Mouse (Mus musculus) B cell, adult 2 months (primary cell): ENCODE data around the gene Txlna.

Experiments used
- DNase-seq, 2 experiments: peaks; one replicate each; pipeline ENCODE4 v3.0.0; 2022

Gene Txlna

DNA sequence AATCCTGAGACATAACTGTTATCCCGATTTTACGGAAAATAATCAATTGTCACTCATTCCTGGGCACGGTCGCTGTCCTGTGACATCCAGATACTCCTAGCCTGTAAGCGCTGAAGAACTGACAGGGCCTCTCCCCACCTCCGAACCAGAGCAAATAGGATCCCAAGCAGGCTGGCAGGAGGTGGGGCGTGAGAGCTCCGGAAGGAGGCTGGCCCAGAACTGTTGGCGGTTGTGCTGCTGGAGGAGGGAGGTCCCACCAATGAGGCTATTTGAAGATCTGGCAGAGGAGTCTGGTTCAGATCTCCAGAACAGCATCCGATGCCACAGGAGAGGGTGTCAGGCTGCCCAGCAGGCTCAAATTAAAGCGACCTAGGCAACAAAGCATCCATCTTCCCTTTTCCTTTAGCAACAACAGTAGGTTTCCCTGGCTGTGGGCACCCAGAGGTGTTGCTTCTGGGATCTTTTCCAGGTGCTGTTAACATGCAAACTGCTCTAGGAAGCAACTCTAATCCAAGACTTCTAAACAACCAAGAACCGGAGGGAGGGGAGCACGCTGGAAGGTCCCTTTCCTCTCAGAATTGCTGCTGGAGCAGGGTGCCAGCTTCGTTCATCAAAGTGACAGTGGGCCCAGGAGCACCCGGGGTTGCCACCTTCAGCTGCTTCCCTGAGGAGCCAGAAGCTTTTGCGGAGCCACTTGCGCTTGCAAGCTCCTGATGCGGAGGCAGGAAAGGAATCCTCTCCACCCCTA lies 16.4 kb downstream of the Txlna start:
- peak; percentile 75 to 79 for DNase-seq

DNA sequence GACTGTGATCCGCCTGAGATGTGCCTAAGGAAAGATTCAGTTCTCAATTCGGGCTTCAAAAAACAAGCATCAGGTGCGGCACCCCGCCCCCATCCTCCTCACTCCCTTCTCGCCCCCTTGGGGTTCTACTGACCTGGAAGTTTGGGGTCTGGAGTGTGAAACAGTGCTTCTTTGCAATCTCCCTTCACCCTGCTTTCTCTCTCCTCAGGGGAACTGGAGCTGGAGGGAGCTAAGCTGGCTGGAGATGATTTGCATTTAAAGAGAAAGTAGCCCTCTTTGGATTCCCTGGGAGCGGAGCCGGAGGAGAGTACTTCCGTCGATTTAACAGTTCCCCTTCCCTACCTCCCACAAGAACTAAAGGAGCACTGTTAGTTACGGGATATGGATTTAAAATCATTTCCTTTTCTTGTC lies 17.2 kb downstream of the Txlna start, which contains the start of gene Ccdc28b:
Gene Ccdc28b, minus strand, starts transcription at position 267 of the 411 bp plus-strand sequence.
- DNase-seq, result peak; percentile 36 to 41

DNA sequence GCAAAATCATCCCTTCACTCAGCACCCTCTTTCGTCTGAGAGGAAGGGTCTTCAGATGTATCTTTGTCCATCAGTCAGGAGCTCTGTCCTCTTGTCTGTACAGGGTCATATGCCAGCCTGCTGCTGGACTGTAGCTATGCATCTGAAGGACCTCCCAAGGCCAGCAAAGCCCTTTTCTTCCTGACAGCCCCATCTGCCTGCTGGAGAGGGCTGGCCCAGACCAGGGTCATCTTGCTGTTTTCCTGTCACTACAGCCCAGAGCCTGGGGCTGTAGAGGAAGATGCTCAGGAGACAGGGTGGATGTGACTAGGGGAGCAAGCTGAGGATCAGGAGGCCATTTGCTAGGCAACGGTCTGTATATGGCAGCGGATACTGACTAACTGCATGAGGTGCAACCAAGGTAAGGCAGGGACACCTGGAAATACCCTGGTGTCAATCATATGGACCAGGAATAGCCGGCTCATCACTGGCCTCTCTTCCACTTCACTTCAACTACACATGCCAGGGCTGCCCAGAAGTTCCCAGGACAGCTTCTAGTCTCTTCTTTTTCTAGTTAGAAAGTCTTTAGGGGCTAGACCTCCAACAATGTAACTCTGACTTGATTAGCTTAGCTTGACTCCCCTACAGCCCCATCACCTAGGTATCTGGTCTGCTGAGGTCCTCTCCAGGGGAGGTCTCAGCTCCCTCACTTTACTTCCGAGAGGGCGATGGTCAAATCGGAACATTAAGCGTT lies 17.9 kb downstream of the Txlna start:
- DNase-seq, result no peak

DNA sequence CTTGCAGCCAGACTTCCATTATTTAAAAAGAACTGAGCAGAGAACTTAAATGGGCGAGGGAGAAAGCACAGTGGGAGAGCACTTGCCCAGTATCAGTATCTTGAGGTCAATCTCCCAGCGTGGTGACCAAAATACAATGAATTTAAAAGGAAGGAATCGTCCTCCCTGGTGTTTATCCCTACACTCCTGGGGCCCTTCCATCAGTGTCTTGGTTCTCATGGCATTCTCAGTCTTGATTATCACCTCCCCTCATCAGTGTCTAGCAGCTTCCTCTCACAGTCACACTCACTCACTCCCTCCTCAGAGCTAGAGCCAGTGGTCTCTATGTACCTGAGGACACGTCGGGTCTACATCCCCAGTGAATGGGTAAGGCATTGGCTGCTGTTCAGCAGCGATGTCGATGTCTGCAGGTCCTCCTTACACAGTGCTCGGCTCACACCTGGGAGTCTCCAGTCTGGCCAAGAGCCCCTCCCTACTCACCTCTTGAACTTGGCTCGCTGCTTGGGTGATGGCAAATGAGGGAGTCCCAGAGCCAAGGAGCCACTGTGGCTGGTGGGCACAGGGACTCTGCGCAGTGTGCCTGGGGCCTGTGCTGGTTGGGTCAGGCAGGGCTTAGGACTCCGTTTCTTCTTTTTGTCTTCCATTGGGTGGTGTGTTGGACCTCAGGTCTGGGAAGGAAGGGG lies 18.6 kb downstream of the Txlna start:
- no peak for DNase-seq

DNA sequence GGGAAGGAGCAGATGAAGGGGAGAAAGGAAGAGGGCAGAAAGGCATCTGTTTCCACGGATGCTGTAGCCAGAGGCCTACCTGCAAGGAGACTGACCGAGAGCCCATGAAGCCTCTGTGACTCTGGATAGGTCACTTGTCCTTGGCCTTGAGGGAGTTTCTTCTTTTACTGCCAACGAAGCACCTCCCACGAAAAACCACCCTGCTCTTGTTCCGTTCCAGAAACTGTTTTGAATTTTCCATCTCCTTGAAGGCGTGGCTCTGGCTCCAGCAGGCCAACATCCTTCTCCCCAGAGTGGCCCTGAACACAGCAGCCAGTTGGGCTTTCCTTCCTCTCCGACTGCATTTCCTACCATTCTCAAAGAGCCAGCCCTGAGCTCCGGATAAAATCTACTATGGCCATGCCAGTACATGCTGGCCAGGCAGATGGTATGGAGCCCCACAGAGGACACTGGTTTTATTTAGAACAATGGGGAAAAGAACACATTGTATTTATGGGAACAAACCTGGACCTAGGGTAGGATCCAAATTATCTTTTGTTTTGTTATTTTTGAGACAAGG lies 19.5 kb downstream of the Txlna start:
- no peak for DNase-seq

DNA sequence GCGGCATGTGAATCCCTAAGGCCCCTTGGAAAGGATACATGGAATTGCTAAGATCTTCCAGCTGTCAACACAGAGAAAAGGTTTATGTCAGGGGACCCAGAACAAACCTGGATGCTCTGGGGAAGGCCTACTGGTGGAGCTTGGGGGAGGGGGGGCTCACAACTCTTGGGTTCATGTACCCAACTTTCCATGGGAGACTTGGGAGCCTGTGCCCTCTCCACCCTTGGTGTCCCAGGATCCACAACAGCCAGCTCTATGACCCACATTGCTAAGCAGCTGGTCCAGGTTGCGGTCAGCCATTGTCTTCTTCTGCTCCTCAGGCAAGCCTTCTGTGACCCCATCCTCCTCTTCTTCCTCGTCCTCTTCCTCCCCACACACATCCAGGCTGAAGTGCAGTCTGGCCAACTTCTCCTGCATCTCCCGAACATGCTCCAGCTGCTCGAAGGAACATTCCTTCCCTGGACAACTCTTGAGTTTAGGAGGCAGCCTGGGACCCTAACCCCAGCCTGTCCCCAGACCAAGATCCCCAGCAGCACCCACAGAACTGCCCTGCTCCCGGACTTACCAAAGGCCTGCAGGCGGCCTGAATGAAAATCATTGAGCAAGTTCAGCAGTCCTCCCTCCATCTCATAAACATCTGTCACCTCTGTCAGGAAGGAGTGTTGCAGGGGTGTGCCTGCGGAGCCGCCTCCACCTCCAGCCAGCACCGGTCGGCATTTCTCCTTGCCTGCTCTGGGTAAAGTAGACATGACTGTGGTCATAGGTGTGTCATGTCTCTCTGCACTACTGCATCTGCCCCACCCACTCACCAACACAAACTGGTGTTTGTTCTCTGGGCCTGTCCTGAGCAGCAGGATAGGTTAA lies 20.2 kb downstream of the Txlna start:
- DNase-seq, result no peak

DNA sequence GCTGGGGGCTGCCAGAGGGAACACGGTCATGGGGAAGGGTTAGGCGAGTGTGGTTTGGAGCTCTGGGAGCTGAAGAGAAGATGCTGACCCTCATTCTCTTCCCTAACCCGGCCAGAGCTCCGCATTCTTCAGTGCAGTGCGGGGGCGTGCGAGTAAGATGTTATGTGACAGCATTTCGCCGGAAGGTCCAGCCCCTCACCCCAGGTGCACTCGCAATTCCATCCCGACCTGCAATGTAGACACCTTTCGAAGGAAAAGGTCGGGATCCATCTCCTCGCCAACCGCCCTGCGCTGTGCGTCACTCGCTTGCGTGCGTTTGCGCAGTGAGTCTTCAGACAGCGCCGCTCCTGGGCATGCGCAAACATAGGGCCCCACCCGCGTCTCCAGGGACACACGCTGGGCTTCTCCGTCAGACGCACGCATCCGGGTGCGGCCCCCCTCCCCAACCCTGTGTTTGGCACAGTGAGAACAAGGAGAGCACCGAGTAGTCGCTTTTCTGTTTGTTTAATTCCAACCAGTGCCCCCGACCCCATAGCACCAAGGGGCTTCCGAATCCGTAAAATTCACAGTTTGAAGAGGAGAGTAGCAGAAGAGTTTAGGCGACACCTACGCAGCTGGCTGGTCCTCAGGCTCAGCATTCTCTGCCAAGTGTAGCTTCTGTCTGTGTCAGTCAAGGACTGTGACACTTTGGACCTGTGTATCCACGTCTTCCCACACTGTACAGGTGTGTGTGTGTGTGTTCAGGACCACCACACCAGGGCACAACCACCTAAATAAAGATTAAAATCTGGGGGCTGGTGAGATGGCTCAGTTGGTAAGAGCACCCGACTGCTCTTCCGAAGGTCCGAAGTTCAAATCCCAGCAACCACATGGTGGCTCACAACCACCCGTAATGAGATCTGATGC lies 21.8 kb downstream of the Txlna start, which contains the start of gene Iqcc:
Gene Iqcc, minus strand, starts transcription at position 314 of the 906 bp plus-strand sequence.
- peak; percentile 95 to 96 for DNase-seq

DNA sequence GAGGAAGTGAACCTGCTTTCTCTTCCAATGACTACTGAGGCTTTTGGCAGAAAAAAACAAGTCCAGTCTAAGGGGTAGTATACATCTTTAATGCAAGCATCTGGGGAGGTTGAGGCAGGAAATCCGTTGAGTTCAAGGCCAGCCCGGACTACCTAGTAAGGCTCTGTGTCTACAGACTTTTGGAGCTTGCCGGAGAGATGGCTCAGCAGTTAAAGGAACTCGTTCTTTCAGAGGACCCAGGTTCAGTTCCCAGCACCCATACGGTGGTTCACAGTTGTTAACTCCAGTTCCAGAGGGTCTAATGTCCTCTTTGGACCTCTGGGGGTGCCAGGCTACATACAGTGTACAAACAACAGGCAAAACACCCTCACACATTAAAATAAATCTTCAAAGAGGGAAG lies 22.8 kb downstream of the Txlna start:
- DNase-seq, result no peak

DNA sequence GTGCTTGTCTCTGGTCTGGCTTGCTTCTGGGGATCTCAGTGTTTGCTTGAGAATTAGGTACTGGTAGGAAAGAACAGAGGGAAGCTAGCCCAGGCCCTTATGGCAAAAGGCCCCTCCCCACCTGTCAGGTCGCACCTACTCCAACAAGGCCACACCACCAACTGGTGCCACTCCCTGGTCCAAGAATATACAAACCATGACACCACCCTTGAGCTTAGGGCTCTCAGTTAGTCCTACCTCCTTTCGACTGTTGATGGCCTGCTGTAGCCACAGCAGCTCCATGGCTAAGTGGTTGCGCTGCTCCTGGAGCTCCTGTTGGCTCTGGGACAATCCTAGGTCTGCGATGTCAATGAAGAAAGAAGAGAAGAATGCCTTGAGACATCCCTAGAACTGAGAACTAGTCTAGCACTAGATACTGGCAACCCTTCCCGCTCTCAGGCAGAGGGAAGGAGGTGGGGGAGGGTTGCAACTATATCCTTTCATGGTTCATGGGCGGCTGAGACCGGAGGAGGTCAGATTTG lies 23.7 kb downstream of the Txlna start:
- DNase-seq, result no peak

DNA sequence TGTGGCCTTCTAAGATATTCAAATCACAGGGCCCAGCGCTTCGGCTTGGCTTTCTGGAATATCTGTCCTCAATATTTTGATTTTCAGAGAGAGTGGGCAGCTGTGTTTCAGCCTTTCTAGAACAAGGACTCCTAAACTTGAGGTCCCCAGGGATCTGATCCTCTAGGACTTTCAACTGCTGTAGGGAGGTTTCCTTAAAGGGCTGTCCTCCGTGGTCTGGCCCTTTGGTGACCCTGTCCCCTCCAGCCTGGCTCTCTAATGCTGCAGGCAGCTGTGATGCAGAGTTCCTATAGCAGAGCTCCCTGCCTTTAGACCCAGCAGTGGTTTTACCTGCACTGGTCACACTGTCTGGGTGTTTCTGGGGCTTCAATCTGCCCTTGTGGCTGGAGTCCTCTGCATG lies 24.2 kb downstream of the Txlna start:
- DNase-seq, result no peak

DNA sequence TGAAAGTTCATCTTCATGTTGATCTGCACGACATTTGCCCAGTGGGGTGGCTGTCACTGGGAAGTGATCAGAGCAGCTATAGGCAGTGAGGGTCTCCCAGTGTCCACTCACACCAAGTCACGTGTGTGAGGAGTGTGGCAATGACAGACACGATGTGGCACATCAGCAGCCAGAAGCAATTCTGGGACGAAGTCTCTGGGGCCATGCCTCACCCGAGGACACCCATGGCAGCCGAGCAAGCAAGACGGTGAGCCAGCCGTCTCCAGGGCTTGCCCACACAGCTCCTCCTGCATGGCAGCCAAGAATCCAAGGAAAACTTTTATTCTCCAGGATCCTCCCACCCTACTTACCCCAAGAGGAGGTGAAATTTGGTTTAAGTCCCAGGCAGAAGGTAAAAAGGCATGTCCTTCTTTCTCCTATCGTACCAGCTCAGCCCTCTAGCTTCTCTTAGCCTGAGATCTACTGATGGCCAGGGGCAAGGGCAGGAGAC lies 25.0 kb downstream of the Txlna start:
- no peak for DNase-seq

DNA sequence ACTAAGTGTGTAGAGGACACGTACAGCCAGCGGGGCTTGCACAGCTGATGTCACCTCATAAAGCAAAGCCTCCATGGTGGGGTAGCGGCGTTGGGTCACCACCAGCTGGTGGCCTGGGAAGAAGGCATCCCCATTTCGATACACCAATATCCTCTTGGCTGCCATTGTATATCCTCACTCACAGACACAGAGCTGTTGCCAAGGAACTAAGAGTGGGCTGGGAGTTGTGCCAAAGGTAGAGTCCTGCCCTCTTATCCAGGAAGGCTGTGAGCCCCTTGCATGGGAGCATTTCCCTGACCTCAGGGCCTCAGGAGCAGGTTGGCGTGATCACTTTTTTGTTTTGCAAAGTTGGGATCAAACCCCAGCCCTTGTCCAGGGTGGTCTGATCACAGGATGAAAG lies 26.8 kb downstream of the Txlna start, which contains the start of gene Dcdc2b:
Gene Dcdc2b, minus strand, starts transcription at position 165 of the 400 bp plus-strand sequence.
- no peak for DNase-seq

DNA sequence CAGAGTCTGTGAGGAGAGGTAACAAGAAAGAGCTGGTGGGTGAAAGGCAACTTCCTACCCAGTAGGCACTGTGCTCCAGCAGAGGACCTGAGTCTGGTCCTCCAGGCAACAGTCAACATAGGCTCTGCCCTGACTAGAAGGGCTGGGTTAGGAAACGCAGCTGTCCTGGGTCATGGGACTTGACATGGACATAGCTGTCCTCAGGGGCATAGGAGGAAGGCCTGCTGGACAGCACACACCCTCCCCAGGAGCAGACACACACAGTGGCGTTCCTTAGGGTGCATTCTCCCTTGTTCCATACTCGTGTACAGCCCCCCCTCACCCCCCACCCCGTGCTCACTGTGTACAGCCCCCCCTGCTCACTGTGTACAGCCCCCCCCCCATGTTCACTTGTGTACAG lies 30.4 kb downstream of the Txlna start:
- no peak for DNase-seq

DNA sequence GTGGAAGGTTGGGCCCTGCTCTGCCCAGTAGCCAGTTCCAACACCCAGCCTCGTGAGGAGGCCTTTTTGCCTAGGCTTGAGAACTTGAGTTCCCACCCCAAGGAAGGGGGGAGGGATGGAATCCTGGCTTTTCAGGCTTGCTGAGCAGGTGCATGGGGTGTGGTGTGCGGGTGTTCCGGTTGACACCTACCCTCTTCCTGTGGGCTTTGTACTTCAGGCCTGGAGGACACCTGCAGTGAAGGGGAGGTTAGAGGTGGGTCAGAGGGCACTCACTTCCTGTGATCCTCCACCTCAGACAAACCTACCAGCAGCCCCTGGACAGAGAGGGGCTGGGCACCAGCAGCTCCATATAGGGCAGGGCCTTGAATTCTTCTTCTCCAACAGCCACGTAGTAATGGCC lies 30.8 kb downstream of the Txlna start:
- DNase-seq, result no peak

DNA sequence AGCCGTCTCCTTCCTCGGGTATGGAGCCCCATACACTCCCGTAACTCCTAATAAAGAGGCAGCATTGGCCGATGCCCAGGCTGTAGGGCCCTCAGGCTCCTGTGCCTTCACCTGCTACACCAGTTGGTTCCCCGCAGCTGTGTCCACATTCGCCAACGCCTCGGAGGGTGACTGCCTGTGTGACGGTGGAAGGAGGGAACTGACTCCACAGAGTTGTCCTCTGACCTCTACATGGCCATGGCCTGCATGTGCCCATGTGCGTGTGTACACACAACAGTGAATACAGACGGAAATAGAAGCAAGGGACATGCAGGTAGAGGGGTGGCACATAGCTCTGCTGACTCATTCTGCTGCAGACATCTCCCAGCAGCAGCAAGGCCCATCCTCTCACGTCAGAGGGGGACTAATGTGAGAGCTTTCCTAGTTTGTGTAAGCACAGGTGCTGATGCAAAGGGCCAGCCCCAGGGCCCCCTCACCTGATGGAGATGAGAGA lies 31.7 kb downstream of the Txlna start:
- peak in 1 of 2 experiments; percentile 7 for DNase-seq

DNA sequence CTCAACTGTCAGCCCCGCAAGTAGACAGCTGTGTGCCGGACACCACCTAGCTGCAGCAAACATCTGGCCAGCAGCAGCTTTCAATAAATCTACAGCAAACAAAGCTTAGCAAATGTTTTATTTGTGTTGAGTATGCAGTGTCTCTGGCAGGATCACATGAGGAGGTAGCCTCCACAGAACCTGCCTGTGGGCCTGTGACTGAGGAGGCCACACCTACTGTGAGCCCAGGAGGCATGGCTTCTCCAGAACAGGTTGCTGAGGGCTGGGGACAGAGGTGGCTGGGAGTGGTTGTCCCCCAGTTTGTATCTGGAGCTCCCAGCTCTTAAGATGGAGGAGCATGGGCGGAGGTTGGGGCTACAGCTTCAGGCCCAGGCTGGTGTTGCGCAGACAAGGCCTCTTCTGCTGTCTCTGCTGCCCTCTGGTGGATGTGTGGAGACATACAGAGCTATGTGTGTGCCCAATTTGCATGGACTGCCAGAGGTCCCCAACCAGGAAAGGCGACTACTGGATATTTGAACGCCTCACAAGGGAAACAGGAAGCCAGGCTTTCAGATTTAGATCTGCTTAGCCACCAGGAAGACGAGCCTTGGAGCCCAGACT lies 32.3 kb downstream of the Txlna start:
- DNase-seq, result peak; percentile 86

DNA sequence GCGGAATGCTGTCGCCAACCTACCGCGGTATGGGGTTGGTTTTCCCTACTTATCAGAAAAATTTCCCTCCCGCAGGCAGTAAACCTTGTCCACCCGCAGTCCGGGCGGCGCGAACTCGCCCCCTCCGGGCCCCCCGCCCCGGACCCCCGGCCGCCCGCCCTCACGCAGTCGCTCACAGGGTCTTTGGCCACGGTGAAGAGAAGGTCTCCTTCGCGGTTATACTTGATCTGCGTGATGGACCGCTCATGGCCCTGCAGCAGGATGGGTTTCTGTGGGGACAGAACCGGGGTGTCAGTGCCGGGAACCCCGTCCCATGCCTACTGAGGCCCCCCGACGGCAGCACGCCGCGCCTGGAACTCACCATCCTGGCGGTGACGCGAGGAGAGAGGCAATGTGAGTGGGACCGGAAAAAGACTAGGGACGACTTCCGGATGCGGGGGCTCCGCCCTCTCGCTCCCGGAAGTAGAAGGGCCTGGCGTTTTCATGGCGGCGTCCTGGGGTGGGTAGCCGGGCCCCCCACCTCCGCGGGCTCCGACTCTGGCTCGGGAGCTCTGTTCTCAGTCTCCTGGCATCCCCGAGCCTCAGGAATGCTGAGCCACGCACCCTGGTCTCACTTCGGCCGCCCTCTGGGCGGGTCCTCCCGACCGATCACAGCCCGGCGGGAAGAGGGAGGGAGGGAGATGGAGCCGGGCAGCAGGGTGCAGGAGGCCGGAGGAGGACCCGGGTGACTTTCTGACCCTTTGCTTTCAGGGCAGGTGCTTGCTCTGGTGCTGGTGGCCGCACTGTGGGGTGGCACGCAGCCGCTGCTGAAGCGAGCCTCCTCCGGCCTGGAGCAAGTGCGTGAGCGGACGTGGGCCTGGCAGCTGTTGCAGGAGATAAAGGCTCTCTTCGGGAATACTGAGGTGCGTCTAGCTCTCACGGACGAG lies 40.4 kb downstream of the Txlna start, which contains the start of the genes Eif3i and Tmem234:
Gene Eif3i, minus strand, starts transcription at position 416 of the 926 bp plus-strand sequence.
Gene Tmem234, plus strand, starts transcription at position 436 of the 926 bp plus-strand sequence.
- DNase-seq, result peak; percentile 87

DNA sequence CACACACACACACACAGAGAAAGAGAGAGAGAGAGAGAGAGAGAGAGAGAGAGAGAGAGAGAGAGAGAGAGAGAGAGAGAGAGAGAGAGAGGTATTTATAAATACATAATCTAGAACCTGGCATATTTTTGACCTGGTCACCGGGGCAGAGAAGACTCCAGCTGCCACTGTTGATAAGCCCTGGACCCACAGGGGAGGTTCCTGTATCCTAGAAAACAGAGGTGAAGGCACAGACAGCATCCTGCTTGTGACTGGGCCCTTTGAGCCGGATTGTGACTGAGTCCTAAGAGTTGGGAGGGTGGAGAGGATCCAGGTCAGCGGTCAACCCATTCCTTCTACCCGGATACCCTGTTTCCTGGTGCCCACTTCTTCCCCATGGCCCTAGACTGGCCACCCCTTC lies 52.0 kb downstream of the Txlna start:
- DNase-seq, result no peak

DNA sequence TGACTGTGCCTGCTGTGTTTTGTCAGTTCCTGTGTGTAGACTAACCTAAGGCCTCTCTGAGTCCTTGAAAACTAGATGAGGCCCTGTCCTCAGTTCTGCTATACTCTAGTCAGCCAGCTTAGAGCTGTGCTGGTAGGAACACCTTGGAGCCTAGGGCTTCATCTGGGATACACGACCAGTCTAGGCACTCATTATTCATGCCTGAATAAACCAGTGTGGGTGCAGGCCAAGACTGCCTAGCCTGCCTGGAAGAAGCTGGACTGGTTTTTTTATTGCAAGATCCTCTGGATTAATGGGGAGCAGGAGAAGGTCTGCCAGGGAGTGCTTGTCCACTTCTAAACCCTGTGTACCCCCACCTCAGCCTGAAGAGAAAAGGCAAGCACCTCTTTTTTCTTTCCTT lies 53.9 kb downstream of the Txlna start:
- no peak for DNase-seq
